Mouse (Mus musculus) testis, adult 2 months (tissue): ENCODE results near the gene Znfx1.

Source experiments
- CTCF ChIP-seq: fragments of 200-500 bp; IDR thresholded peaks from 2 replicates; pipeline ENCODE4 v1.5.1; 2012; ENCODE audit warnings: low read depth, mild to moderate bottlenecking, inconsistent platforms, low read length, moderate library complexity; ENCODE audit not compliant: control insufficient read depth, insufficient read depth, insufficient replicate concordance
- POLR2A ChIP-seq: fragments of 200-500 bp; IDR thresholded peaks from 2 replicates; pipeline ENCODE4 v1.6.1; 2012; ENCODE audit warnings: low read depth, mild to moderate bottlenecking, inconsistent platforms, low read length, moderate library complexity; ENCODE audit not compliant: control insufficient read depth

DNA sequence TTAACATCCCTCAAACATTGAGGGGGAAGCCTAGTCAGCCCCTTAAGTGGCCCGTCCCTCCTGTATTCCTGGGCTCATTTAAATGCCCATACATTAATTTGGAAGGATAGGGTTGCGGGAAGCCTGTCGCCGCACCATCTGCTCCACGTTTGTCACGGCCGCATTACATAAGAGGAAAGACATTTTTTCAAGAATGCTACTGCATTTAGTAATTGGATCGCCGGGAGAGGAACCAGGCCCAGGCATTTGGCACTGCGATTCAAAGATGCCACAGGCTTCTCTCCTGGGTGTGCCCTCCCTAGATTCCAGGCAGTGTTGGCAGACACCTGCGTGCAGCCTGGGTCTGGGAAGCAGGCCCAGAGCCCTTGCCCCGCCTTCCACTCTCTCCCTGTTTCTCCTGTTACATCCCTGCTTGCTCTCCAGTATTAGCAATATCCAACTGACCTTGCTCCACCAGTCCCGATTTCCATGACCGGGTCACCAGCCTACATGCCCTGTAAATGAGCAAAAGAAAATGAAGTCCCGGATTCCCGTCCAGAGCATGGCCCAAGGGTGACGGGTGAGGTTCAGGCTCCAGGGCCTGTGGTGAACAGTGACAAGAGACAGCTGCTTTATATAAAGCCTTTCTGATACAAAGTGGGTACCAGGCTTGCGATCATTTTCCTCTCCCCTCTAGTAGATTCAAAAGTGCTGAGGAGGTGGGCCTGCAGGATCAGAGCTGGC, 16.9 kb upstream of the Znfx1 start:
- TF ChIP-seq CTCF (no peak), POLR2A (no peak)
